Mouse (Mus musculus) kidney, embryonic 16.5 days (tissue): Measurements from ENCODE around the gene Gbp5. TPM values are rescaled to one million over a fixed set of nuclear protein-coding genes. Genes with fewer than 3 reads are reported as not detected.
A peak's percentile ranks its signal among the peaks of the same experiment; 100 is the strongest.

Experiments
- ATAC-seq: fragments of 200-750 bp; cut with Nextera tagmentation; 2 replicates; pipeline ENCODE4 v1.8.0; 2017; ENCODE audit warnings: moderate TSS enrichment; ENCODE audit not compliant: low FRiP score, low TSS enrichment
- H3K27ac ChIP-seq: fragments of 300-500 bp; sonication (generic); 2 replicates; pipeline ENCODE4 v1.5.1; 2014; ENCODE audit warnings: low read length
- H3K27me3 ChIP-seq: fragments of 300-500 bp; sonication (generic); 2 replicates; pipeline ENCODE4 v1.6.1; 2014; ENCODE audit warnings: low read length, control low read depth, mixed read lengths; ENCODE audit not compliant: insufficient read depth
- H3K36me3 ChIP-seq: fragments of 300-500 bp; sonication (generic); 2 replicates; pipeline ENCODE4 v1.6.1; 2014; ENCODE audit warnings: low read length, control low read depth, mixed read lengths; ENCODE audit not compliant: insufficient read depth
- H3K4me1 ChIP-seq: fragments of 300-500 bp; sonication (generic); 2 replicates; pipeline ENCODE4 v1.6.1; 2014; ENCODE audit warnings: low read length, control low read depth, mixed read lengths; ENCODE audit not compliant: insufficient read depth
- H3K4me2 ChIP-seq: fragments of 300-500 bp; sonication (generic); replicated peaks from 2 replicates; pipeline ENCODE4 v1.6.1; 2014; ENCODE audit warnings: low read depth, low read length
- H3K4me3 ChIP-seq: fragments of 300-500 bp; sonication (generic); 2 replicates; pipeline ENCODE4 v1.5.1; 2014; ENCODE audit warnings: mild to moderate bottlenecking, low read length
- H3K9ac ChIP-seq: fragments of 300-500 bp; sonication (generic); replicated peaks from 2 replicates; pipeline ENCODE4 v1.6.1; 2014; ENCODE audit warnings: low read length
- H3K9me3 ChIP-seq: fragments of 300-500 bp; sonication (generic); 2 replicates; pipeline ENCODE4 v1.6.1; 2016; ENCODE audit warnings: low read length, control low read depth
- WGBS: fragments of 180-500 bp; shearing (Covaris S2); extraction: QIAGEN DNeasy Blood & Tissue Kit; methylation state at CpG from one replicate; pipeline ENCODE4 v1.1.7; 2014; 5-methylcytosine and 5-hydroxymethylcytosine counted together
- polyA plus RNA-seq: library from polyadenylated mRNA; unstranded; fragments of >200 nt; fragmentation: Nextera tagmentation; extraction: Ambion mirVana; gene quantifications from 2 replicates; pipeline ENCODE4 v1.2.1, GENCODE M21; 2015

The Gbp5 gene
- 0.05 TPM in 1 of 2 replicates, not detected in the other for polyA plus RNA-seq

DNA sequence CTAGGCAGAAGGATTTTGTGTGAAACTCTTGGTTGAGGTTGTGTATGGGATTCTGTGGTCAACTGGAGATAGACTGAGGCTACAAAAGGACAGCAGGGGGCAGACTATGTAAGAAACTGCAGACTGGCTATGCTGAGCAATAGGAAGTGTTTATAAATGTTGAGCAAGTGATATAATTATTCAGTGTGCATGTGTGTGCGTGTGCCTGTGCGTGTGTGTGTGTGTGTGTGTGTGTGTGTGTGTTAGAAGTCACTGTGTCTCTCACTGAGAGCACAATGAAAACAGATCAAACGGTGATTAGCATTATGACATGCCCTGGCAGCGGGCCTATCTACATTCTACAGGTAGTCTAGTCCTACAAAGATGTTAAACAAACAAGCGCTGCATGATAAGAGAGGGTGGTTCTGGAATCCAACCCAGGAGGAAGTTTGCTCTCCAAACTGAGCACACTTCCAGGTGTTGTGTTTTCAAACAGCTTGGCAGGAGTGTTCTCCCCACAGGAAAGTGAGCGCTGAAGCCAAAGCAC is at the start of gene Gbp5:
Gbp5 (plus strand) TSS at position 443 of the 526 bp plus-strand sequence.
- Histone ChIP-seq H3K4me1 (no peaks in the 10 kb centered on the region), H3K4me2 (no peak within 1 kb of the TSS), H3K9me3 (no peaks in the 10 kb centered on the region), H3K27ac (no peak within 1 kb of the TSS), H3K4me3 (no peak within 1 kb of the TSS), H3K9ac (no peak within 1 kb of the TSS), H3K27me3 (no peaks in the 10 kb centered on the region), H3K36me3 (no peaks in the 10 kb centered on the region)
- WGBS: 64% methylated on average over 6 of the region's 6 CpGs
- peak; percentile 78 for ATAC-seq

DNA sequence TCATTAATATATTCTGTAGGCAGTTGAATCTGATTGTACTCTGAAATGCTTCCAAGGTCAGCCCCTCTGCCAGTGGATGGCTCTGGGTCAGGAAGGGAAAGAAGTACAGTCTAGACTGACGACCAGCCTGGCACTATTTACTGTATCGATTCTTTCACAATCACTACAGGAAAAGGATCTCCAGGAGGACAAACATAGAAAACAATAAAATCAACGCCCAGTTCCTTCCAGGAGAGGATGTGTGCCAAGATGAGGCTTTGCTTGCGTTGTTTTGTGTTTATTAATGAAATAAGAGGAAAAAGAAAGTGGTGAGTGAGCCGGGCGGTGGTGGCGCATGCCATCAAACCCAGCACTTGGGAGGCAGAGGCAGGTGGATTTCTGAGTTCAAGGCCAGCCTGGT is 39.6 kb upstream of the Gbp5 start:
- Histone ChIP-seq H3K9me3 (no peaks in the 10 kb centered on the region), H3K27ac (no peak overlapping the region), H3K36me3 (no peaks in the 10 kb centered on the region), H3K4me1 (no peaks in the 10 kb centered on the region; the same call in 1 of the 2 replicates), H3K4me2 (no peak overlapping the region), H3K27me3 (no peaks in the 10 kb centered on the region), H3K4me3 (no peak overlapping the region), H3K9ac (no peak overlapping the region)
- no peak for ATAC-seq
- WGBS: 80% methylated on average over 7 of the region's 7 CpGs

DNA sequence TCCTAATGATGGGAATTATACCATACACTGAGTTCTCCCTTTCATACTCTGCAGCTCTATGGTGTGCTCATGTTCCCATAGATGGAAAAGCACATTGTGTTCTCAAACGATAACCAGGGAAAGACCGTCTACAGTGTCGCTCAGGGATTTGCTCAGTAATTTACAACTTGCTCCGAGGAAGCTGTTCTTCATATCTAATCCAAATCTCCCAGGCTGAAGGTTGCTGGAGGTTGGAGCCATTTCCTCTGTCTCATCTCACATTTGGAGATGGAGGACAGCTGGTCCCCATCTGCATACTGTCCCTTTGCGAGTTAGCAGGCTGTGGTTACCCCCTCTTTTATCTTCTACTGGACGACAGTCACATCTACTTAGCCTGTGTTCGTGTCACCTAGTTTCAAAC is 34.5 kb upstream of the Gbp5 start:
- Histone ChIP-seq H3K9ac (no peak overlapping the region), H3K36me3 (no peaks in the 10 kb centered on the region), H3K27ac (no peak overlapping the region), H3K9me3 (no peaks in the 10 kb centered on the region), H3K27me3 (no peaks in the 10 kb centered on the region), H3K4me3 (no peak overlapping the region), H3K4me2 (no peak overlapping the region), H3K4me1 (no peaks in the 10 kb centered on the region)
- peak; percentile 78 for ATAC-seq
- 46% methylated on average over 7 of the region's 7 CpGs for WGBS

DNA sequence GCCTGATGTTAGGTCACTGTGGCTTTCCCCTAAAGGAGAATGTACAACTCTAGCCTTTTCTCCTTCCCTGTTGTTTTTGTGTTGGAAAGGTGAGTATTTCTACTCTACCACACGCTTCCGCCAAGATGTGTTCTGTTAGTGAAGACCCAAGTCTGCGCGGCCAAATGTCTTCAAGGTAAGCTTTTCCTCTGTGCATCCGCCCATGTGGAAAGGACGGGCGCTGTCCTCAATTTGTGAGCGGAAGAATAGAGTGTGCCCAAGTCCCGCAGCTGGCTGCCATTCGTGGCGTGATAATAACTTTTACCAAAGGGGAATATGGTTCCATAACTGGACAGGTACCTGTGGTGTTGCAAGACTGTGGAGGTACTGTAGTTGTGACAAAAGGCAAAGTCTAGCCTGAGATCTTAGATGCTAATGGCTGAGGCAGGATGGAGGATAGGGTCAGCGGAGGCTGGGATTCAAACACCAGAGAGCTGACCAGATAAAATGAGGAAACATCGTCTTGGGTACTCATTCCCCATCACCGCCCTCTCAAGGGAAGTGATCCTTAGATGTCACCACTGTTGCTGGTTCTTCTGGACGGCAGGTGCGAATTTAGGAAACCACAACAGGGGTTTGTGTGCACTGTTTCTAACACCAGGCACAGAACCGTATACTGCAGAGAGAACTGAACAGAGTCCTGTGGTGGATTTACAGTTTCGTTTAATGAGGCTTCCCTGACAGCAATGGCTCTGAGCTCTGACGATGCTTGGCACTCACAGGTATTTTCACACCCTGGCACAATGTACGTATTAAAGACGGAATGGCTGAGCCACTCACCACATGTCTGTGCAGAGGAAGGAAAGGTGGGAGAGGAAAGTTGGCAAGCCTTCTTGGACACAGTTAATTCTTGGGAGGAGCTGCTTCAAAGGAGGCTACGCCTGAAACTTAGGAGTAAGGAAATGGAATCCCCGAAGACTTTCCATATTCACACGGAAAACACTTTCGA is 30.7 kb upstream of the Gbp5 start:
- Histone ChIP-seq H3K4me1 (no peaks in the 10 kb centered on the region), H3K27ac (no peak overlapping the region), H3K4me3 (no peak overlapping the region), H3K9me3 (no peaks in the 10 kb centered on the region), H3K9ac (no peak overlapping the region), H3K27me3 (no peaks in the 10 kb centered on the region), H3K36me3 (no peaks in the 10 kb centered on the region), H3K4me2 (no peak overlapping the region)
- no peak for ATAC-seq
- 87% methylated on average over 25 of the region's 25 CpGs for WGBS

DNA sequence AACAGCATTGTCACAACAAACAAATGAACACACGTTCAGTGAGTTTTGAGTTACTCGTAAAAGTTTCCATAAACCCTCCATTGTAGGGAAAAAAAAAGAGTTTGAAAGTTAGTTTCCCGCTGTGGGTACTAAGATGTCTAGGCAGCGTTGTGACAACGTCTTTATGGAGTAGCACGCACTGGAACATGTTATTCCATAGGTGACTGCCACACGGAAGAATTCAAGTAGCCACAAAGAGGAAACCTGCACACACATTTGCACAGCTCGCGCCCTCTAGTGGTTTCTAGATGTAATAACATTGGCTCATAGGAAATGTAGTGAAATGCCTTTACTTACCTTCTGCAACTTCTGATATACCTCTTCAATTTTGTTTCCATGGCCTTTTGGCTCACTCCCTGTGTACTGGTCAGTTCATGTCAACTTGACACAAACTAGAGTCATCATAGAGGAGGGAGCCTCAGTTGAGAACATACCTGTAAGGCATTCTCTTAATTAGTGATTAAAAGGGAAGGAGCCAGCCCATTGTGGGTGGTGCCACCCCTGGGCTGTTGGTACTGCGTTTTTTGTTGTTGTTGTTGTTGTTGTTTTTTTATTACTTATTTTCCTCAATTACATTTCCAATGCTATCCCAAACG is 19.3 kb upstream of the Gbp5 start:
- no peaks in the 10 kb centered on the region for H3K27me3 ChIP-seq

DNA sequence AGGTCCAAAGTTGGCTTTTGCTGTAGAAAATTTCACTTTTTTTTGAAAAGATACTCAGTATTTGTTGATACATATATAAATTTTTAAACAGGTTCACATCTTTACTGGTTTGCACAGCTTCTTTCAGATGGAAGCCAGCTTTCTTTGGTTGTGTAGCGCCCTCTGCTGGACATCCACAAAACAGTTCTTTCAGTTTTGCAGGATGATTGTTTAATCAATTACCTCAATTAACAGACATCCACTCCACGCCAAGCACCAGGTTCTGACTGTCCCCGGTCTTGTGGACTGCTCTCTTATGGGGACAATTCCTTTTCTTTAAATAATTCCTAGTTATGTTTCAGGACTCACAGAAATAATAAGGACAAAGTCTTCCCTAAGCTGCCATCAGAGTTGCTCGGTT is 17.9 kb upstream of the Gbp5 start:
- Histone ChIP-seq H3K27ac (no peak overlapping the region), H3K9ac (no peak overlapping the region), H3K9me3 (peaks cover 2% of the 10 kb centered on the region; the same call in 1 of the 2 replicates), H3K4me2 (no peak overlapping the region), H3K4me1 (no peaks in the 10 kb centered on the region), H3K4me3 (no peak overlapping the region), H3K27me3 (no peaks in the 10 kb centered on the region), H3K36me3 (no peaks in the 10 kb centered on the region)
- ATAC-seq: no peak
- WGBS: 20% methylated on average over 4 of the region's 4 CpGs

More for the DNA sequence above, 19.3 kb upstream of the Gbp5 start:
- peak overlapping the region; percentile 22 for H3K4me3 ChIP-seq
- H3K27ac ChIP-seq: no peak overlapping the region
- H3K4me2 ChIP-seq: peak overlapping the region; percentile 47
- peak; percentile 62; the same call in 1 of the 2 replicates for ATAC-seq
- no peaks in the 10 kb centered on the region for H3K36me3 ChIP-seq
- H3K9ac ChIP-seq: no peak overlapping the region
- WGBS: 18% methylated on average over 11 of the region's 11 CpGs
- no peaks in the 10 kb centered on the region for H3K9me3 ChIP-seq
- no peaks in the 10 kb centered on the region for H3K4me1 ChIP-seq

DNA sequence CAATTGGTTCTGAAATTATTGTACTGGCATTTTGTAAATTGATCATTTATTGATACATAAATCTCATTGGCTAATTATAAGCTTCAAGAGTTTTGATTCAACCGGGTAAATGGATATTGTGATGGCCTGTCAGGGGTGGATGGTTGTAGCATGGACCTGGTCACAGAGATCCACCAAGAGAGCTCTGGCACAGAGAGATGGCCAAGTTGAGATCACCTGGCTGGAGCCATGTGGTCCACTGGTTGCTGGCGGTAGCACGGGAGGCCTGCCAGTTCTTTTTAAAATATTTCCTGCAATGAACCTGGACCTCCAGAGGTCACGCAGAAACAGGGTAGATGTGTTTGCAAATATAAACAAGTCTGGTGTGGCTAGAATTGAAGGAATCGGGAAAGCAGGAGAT is 15.9 kb upstream of the Gbp5 start:
- ATAC-seq: no peak
- Histone ChIP-seq H3K9ac (no peak overlapping the region), H3K4me2 (no peak overlapping the region), H3K27me3 (no peaks in the 10 kb centered on the region), H3K9me3 (peaks cover 2% of the 10 kb centered on the region; the same call in 1 of the 2 replicates), H3K4me1 (no peaks in the 10 kb centered on the region), H3K27ac (no peak overlapping the region), H3K36me3 (no peaks in the 10 kb centered on the region), H3K4me3 (no peak overlapping the region)
- 76% methylated on average over 5 of the region's 5 CpGs for WGBS

DNA sequence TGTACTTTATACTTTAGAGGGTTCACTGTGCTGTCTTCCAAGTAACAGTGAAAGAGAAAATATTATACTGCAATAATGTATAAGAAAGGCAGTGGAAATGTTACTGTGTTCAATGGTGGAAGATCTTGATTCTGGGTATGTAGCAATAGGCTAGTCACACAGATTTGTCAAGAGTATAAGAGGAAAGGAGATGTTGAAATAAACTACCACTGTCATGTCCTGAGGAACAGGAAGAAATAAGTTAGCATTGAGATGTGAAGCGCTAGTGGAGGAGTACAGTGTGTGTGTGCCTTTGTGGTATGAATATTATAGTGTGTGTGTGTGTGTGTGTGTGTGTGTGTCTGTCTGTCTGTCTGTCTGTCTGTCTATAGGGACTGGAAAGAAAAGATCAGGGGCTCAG is 15.4 kb upstream of the Gbp5 start:
- Histone ChIP-seq H3K4me2 (no peak overlapping the region), H3K4me1 (no peaks in the 10 kb centered on the region), H3K9me3 (peaks cover 2% of the 10 kb centered on the region; the same call in 1 of the 2 replicates), H3K36me3 (no peaks in the 10 kb centered on the region), H3K27me3 (no peaks in the 10 kb centered on the region), H3K4me3 (no peak overlapping the region), H3K27ac (no peak overlapping the region), H3K9ac (no peak overlapping the region)
- ATAC-seq: no peak
- 82% methylated on average over 1 of the region's 1 CpGs for WGBS

DNA sequence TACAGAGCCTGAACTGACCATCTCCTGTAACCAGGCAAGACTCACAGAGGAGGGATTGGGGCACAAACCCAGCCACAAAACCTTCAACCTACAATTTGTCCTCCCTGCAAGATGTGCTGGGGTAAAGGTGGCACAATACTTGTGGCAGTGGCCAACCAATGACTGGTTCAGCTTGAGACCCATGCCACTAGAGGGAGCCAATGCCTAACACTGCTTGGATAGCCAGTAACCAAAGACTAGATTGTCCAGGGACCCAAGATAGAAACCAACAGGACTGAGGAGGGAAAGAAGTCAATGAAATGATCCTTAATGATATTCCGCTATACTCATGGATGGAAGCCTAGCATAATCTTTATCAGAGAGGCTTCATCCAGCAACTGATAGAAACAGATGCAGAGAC is 3.3 kb upstream of the Gbp5 start:
- no peak overlapping the region for H3K4me2 ChIP-seq
- H3K27me3 ChIP-seq: no peaks in the 10 kb centered on the region
- no peak overlapping the region for H3K4me3 ChIP-seq
- ATAC-seq: no peak
- H3K4me1 ChIP-seq: no peaks in the 10 kb centered on the region
- H3K9ac ChIP-seq: no peak overlapping the region
- no peaks in the 10 kb centered on the region for H3K36me3 ChIP-seq
- no peaks in the 10 kb centered on the region for H3K9me3 ChIP-seq
- WGBS: 68% methylated on average over 1 of the region's 1 CpGs
- H3K27ac ChIP-seq: no peak overlapping the region
